Mouse (Mus musculus) embryo, embryonic 11.5 days (tissue): Measurements from ENCODE around the gene Vegfa.

Experiments used
- DNase-seq: peaks from one replicate; pipeline ENCODE4 v3.0.0-alpha.2; 2012; ENCODE audit warnings: low read depth, low spot score

Gene Vegfa

GRCm38 (mm10) chr17:46025927-46026668 lies 6.1 kb downstream of the Vegfa start:
- DNase-seq = no peak

GRCm38 (mm10) chr17:46025207-46025606 lies 7.0 kb downstream of the Vegfa start:
- DNase-seq = no peak

GRCm38 (mm10) chr17:46024192-46024591 lies 8.0 kb downstream of the Vegfa start:
- no peak for DNase-seq

- DNase-seq = no peak
These were observed 8.6 kb downstream of the Vegfa start for GRCm38 (mm10) chr17:46023572-46023971.

- DNase-seq = no peak
These were observed 9.2 kb downstream of the Vegfa start for GRCm38 (mm10) chr17:46022934-46023333.

GRCm38 (mm10) chr17:46022427-46022826 lies 9.7 kb downstream of the Vegfa start:
- DNase-seq = no peak

- DNase-seq = no peak
These were observed 10.4 kb downstream of the Vegfa start for GRCm38 (mm10) chr17:46021760-46022159.

GRCm38 (mm10) chr17:46021173-46021572 lies 11.0 kb downstream of the Vegfa start:
- DNase-seq = no peak

GRCm38 (mm10) chr17:46020579-46020978 lies 11.6 kb downstream of the Vegfa start:
- no peak for DNase-seq

GRCm38 (mm10) chr17:46018736-46019004 lies 13.5 kb downstream of the Vegfa start:
- DNase-seq = no peak

GRCm38 (mm10) chr17:46017946-46018735 lies 14.0 kb downstream of the Vegfa start:
- DNase-seq = no peak

- no peak for DNase-seq
These were observed 15.6 kb downstream of the Vegfa start for GRCm38 (mm10) chr17:46016617-46017016.

GRCm38 (mm10) chr17:46015967-46016366 lies 16.2 kb downstream of the Vegfa start:
- DNase-seq = no peak

GRCm38 (mm10) chr17:46014935-46015334 lies 17.2 kb downstream of the Vegfa start:
- no peak for DNase-seq

GRCm38 (mm10) chr17:46013549-46013948 lies 18.6 kb downstream of the Vegfa start:
- no peak for DNase-seq

GRCm38 (mm10) chr17:46012211-46012610 lies 20.0 kb downstream of the Vegfa start:
- no peak for DNase-seq

- DNase-seq = no peak
These were observed 21.7 kb downstream of the Vegfa start for GRCm38 (mm10) chr17:46010462-46010861.

GRCm38 (mm10) chr17:46009182-46009581 lies 23.0 kb downstream of the Vegfa start:
- DNase-seq = no peak

- no peak for DNase-seq
These were observed 26.7 kb downstream of the Vegfa start for GRCm38 (mm10) chr17:46005458-46005857.

GRCm38 (mm10) chr17:46004482-46004881 lies 27.7 kb downstream of the Vegfa start:
- DNase-seq = no peak

- DNase-seq = no peak
These were observed 28.3 kb downstream of the Vegfa start for GRCm38 (mm10) chr17:46003717-46004481.

- no peak for DNase-seq
These were observed 32.7 kb downstream of the Vegfa start for GRCm38 (mm10) chr17:45999366-45999940.
